Mouse (Mus musculus) kidney, adult 2 months (tissue): Measurements from ENCODE around the gene Erbb4.

ENCODE experiments used
- CTCF ChIP-seq: fragments of 200-500 bp; conservative IDR thresholded peaks from 2 replicates; pipeline ENCODE4 v1.5.1; 2011; ENCODE audit warnings: low read depth, mild to moderate bottlenecking, control low read depth, low read length, moderate library complexity, mixed read lengths; ENCODE audit not compliant: insufficient read depth, insufficient read length
- POLR2A ChIP-seq: fragments of 200-500 bp; IDR thresholded peaks from one replicate; pipeline ENCODE4 v1.6.1; 2011; ENCODE audit warnings: low read depth, low read length, control low read depth

DNA sequence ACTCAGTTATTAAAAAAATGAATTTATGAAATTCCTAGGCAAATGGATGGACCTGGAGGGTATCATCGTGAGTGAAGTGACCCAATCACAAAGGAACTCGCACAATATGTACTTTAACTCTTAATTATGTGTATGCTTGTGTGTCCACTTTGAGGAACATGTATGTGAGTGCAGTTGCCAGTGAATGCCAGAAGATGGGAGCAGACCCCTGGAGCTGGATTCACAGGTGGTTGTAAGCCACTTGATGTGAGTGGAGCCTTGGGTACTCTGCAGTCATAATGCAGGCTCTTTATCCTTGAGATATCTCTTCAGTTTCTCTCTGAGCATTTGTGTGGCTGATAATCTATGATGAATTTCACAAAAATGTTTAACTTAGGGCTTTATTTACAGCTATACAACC is 957.3 kb downstream of the Erbb4 start:
- no peak for TF ChIP-seq POLR2A
- no peak for TF ChIP-seq CTCF
